Mouse (Mus musculus) liver, embryonic 11.5 days (tissue): ENCODE data around the gene P4ha3. TPM values are rescaled to one million over a fixed set of nuclear protein-coding genes. Genes with fewer than 3 reads are reported as not detected.

ENCODE experiments used
- polyA plus RNA-seq: library from polyadenylated mRNA; unstranded; fragments of >200 nt; fragmentation: Nextera tagmentation; extraction: Ambion mirVana; gene quantifications from 2 replicates; pipeline ENCODE4 v1.2.1, GENCODE M21; 2014

Gene P4ha3
- polyA plus RNA-seq, 1 experiment from 2014 or later, result 7.1 TPM

Other genes starting within 250 kb of the P4ha3 start
- 94.5 and 95.4 TPM in 2 replicates for gene Pold3, start 164.0 kb upstream of the P4ha3 start, polyA plus RNA-seq
- 18.1 and 19.0 TPM in 2 replicates for gene Lipt2, start 126.2 kb upstream of the P4ha3 start, polyA plus RNA-seq
- 10.9 and 11.4 TPM in 2 replicates for gene Kcne3, start 109.0 kb upstream of the P4ha3 start, polyA plus RNA-seq
- 2.6 and 3.0 TPM in 2 replicates for gene Pgm2l1, start 58.1 kb upstream of the P4ha3 start, polyA plus RNA-seq
- gene C2cd3, start 86.7 kb downstream of the P4ha3 start, polyA plus RNA-seq, result 25.3 and 28.2 TPM in 2 replicates
- gene Ppme1, start 86.8 kb downstream of the P4ha3 start, polyA plus RNA-seq, result 56.4 and 56.5 TPM in 2 replicates
- not detected in 2 replicates for gene Ucp3, start 187.5 kb downstream of the P4ha3 start, polyA plus RNA-seq
- 487 and 491 TPM in 2 replicates for gene Ucp2, start 207.8 kb downstream of the P4ha3 start, polyA plus RNA-seq
- 1.2 and 1.6 TPM in 2 replicates for gene Dnajb13, start 229.4 kb downstream of the P4ha3 start, polyA plus RNA-seq